Mouse (Mus musculus) G1E (cell line): ENCODE measurements at regions not wholly inside any gene's neighbourhood (a gene's known extent, or its start where the extent isn't known, plus 50 kb on each side); places are given as distances from the start of the nearest gene placed in this dataset.
A peak's percentile ranks its signal among the peaks of the same experiment; 100 is the strongest.

ENCODE experiments used
- ATAC-seq: 2 replicates; pipeline ENCODE4 v1.8.0; 2016; ENCODE audit warnings: mild to moderate bottlenecking; ENCODE audit not compliant: insufficient number of reproducible peaks, poor library complexity, low FRiP score, severe bottlenecking; ENCODE audit errors: extremely low read depth
- DNase-seq: peaks from one replicate; pipeline ENCODE4 v3.0.0; 2012; ENCODE audit warnings: low spot score
- H3K27me3 ChIP-seq: 2 replicates; pipeline ENCODE4 v1.6.1; 2012; ENCODE audit warnings: mild to moderate bottlenecking, low read length, inconsistent platforms; ENCODE audit not compliant: insufficient read depth
- H3K36me3 ChIP-seq: replicated peaks from 2 replicates; pipeline ENCODE3; 2012; ENCODE audit warnings: mild to moderate bottlenecking, inconsistent platforms
- H3K4me1 ChIP-seq: 2 replicates; pipeline ENCODE4 v1.6.1; 2012; ENCODE audit warnings: low read depth, low read length, inconsistent platforms, mixed read lengths; ENCODE audit not compliant: insufficient read depth
- H3K4me3 ChIP-seq: 2 replicates; pipeline ENCODE4 v1.5.1; 2012; ENCODE audit warnings: low read depth, mild to moderate bottlenecking, inconsistent platforms, low read length, moderate library complexity, mixed read lengths
- H3K9me3 ChIP-seq: replicated peaks from 2 replicates; pipeline ENCODE4 v1.6.1; 2012; ENCODE audit warnings: inconsistent platforms
- CTCF ChIP-seq: IDR thresholded peaks from 2 replicates; pipeline ENCODE4 v1.5.1; 2012; ENCODE audit warnings: low read depth, low read length, inconsistent platforms, mixed read lengths
- GATA1 ChIP-seq: IDR thresholded peaks from 2 replicates; pipeline ENCODE4 v1.6.1; 2012; ENCODE audit warnings: borderline replicate concordance, low read length, inconsistent platforms, mixed read lengths
- GATA2 ChIP-seq: IDR thresholded peaks from 2 replicates; pipeline ENCODE4 v1.6.1; 2012; ENCODE audit warnings: low read depth, low read length, inconsistent platforms, borderline replicate concordance
- POLR2AphosphoS5 ChIP-seq: IDR thresholded peaks from 2 replicates; pipeline ENCODE4 v1.6.1; 2012; ENCODE audit warnings: low read depth, low read length, inconsistent platforms; ENCODE audit not compliant: insufficient replicate concordance
- TAL1 ChIP-seq: conservative IDR thresholded peaks from 2 replicates; pipeline ENCODE4 v1.6.1; 2012; ENCODE audit warnings: low read depth, low read length, inconsistent platforms, mixed read lengths

DNA sequence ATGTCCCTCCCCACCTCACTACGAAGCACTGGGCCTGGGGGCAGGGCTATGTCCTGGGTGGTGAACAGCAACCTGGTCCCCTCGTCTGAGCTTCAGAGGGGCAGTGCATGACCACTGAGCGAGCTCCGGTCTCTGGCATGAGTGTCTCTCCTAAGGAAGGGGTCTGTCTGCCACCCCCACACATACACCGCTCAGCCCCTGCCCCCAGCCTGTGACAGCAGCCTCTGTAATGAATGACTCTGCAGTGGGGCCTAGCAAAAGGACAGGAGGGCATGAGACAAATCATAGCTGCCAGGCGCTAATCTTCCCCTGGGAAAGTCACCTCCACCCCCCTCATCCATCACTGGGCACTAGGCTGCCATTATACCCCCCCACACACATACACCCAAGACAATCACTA is 87.4 kb downstream of the Mrm1 start:
- Histone ChIP-seq H3K36me3 (no peaks in the 10 kb centered on the region), H3K27me3 (peaks cover 49% of the 10 kb centered on the region), H3K4me3 (no peak overlapping the region), H3K4me1 (no peaks in the 10 kb centered on the region), H3K9me3 (no peaks in the 10 kb centered on the region)
- TF ChIP-seq GATA1, result no peak
- no peak for TF ChIP-seq POLR2AphosphoS5
- TF ChIP-seq CTCF, result no peak
- no peak for TF ChIP-seq GATA2
- TF ChIP-seq TAL1, result no peak
- ATAC-seq (no peak), DNase-seq (no peak)

DNA sequence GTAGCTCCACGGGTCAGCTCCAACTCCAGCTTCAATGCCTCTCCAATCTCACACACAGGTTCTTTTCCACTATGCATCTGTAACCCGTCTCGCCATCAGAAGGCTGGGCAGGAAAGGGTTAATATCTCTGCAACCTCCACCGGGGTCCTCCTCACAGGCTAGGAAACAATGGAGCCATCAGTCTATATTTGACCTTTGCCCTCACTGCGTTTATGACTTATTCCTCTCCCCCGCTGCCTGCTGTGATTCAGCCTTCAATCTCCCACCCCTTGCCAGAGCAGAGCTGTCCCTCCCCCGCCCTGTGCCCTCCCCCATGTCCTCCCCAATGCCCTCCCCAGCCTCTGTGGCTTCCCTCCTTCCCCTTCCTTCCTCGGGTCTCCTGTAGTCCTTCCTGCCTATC is 89.1 kb downstream of the Mrm1 start:
- H3K36me3 ChIP-seq, result no peaks in the 10 kb centered on the region
- ATAC-seq (no peak), DNase-seq (no peak)
- H3K4me1 ChIP-seq, result peaks cover 3% of the 10 kb centered on the region
- no peak overlapping the region for H3K4me3 ChIP-seq
- TF ChIP-seq GATA1 (no peak), POLR2AphosphoS5 (no peak), GATA2 (no peak)
- H3K27me3 ChIP-seq, result peaks cover 33% of the 10 kb centered on the region
- no peaks in the 10 kb centered on the region for H3K9me3 ChIP-seq

DNA sequence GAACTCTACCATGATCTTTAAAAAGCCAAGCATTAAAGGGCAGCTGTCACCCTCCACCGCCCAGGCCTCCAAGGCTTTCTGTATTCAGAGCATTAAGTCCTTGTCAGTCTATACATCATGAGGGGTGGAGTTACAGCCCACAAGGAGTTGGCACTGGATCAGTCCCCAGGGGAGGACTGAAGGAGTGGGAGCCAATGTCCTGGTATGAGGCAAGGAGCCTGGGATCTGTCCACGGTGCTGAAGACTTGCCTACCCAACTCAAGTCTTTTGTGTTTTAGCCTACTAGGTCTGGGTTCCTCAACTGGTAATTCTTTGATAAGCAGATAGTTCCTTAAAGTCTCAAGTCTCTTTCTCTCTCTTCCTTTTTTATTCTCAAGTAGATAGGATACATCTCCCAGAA is 90.1 kb downstream of the Mrm1 start:
- ATAC-seq (no peak), DNase-seq (peak; percentile 63)
- Histone ChIP-seq H3K36me3 (no peaks in the 10 kb centered on the region), H3K4me3 (no peak overlapping the region), H3K9me3 (no peaks in the 10 kb centered on the region), H3K4me1 (peaks cover 13% of the 10 kb centered on the region), H3K27me3 (peaks cover 28% of the 10 kb centered on the region)
- TF ChIP-seq TAL1 (no peak), CTCF (no peak), POLR2AphosphoS5 (no peak), GATA2 (no peak), GATA1 (no peak)

DNA sequence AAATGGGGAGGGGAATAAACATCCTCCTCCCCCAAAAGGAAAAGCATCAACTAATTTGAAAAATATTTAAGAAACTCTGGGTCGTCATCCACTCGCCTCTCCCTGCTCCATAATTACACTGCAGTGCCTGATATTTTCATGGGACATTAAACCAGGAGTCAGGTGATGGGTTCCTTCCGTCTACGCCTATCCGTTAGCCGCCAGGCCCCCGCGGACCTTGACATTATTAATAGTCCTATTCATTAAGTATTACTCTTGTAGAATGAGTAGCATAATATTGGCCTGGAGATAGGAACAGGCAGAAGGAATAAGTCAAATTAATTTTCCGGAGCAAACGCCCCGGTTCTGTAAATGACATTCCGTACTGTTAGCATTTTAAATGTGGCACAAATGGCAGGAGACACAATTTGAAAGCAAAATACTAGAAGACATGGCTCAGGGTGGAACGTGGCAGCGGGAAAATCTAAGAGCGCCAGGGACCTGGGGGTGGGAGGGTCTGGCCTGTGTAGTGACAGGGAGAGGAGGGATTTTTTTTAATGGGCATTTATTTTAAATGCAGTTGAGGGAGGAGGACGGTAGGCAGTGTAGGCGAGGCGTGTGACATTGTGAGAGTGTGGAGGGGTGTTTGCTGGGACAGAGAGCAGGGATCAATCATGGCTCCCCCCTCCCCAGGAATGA is 93.2 kb downstream of the Mrm1 start:
- Histone ChIP-seq H3K9me3 (no peaks in the 10 kb centered on the region), H3K27me3 (peaks cover 14% of the 10 kb centered on the region), H3K36me3 (no peaks in the 10 kb centered on the region), H3K4me3 (no peak overlapping the region), H3K4me1 (peaks cover 37% of the 10 kb centered on the region)
- no peak for ATAC-seq
- DNase-seq, result no peak
- TF ChIP-seq GATA1 (no peak), TAL1 (no peak), CTCF (no peak), GATA2 (no peak), POLR2AphosphoS5 (no peak)

GRCm38 (mm10) chr11:84725177-84725792 is 94.0 kb downstream of the Mrm1 start:
- DNase-seq (peak; percentile 47), ATAC-seq (peak; percentile 68)
- no peaks in the 10 kb centered on the region for H3K9me3 ChIP-seq
- no peak overlapping the region for H3K4me3 ChIP-seq
- peaks cover 41% of the 10 kb centered on the region for H3K4me1 ChIP-seq
- H3K36me3 ChIP-seq, result no peaks in the 10 kb centered on the region
- TF ChIP-seq POLR2AphosphoS5 (no peak), TAL1 (peak; percentile 77)
- peaks cover 14% of the 10 kb centered on the region for H3K27me3 ChIP-seq

GRCm38 (mm10) chr11:84724080-84724479 is 95.2 kb downstream of the Mrm1 start:
- Histone ChIP-seq H3K4me1 (peaks cover 50% of the 10 kb centered on the region), H3K4me3 (no peak overlapping the region; the same call in 1 of the 2 replicates), H3K27me3 (peaks cover 14% of the 10 kb centered on the region), H3K9me3 (no peaks in the 10 kb centered on the region), H3K36me3 (no peaks in the 10 kb centered on the region)
- TF ChIP-seq POLR2AphosphoS5 (no peak), GATA2 (no peak), GATA1 (no peak)
- no peak for DNase-seq
- ATAC-seq, result no peak
